Mouse (Mus musculus) limb, embryonic 15.5 days (tissue): ENCODE data around the gene Fitm1. TPM values are rescaled to one million over a fixed set of nuclear protein-coding genes. Genes with fewer than 3 reads are reported as not detected.

ENCODE experiments used
- ATAC-seq: fragments of 200-750 bp; cut with Nextera tagmentation; 2 replicates; pipeline ENCODE4 v1.8.0; 2017; ENCODE audit warnings: low read depth, moderate TSS enrichment; ENCODE audit not compliant: insufficient number of reproducible peaks, low FRiP score, low TSS enrichment
- H3K27ac ChIP-seq: fragments of 300-500 bp; sonication (generic); 2 replicates; pipeline ENCODE4 v1.5.1; 2015; ENCODE audit warnings: moderate library complexity, mild to moderate bottlenecking, inconsistent platforms
- H3K27me3 ChIP-seq: fragments of 300-500 bp; sonication (generic); 2 replicates; pipeline ENCODE4 v1.6.1; 2015; ENCODE audit warnings: inconsistent platforms
- H3K36me3 ChIP-seq: fragments of 300-500 bp; sonication (generic); 2 replicates; pipeline ENCODE4 v1.6.1; 2015; ENCODE audit warnings: inconsistent platforms
- H3K4me1 ChIP-seq: fragments of 300-500 bp; sonication (generic); 2 replicates; pipeline ENCODE4 v1.6.1; 2015; ENCODE audit warnings: inconsistent platforms
- H3K4me2 ChIP-seq: fragments of 300-500 bp; sonication (generic); 2 replicates; pipeline ENCODE4 v1.6.1; 2015; ENCODE audit warnings: mild to moderate bottlenecking, inconsistent platforms
- H3K4me3 ChIP-seq: fragments of 300-500 bp; sonication (generic); 2 replicates; pipeline ENCODE4 v1.5.1; 2015; ENCODE audit warnings: mild to moderate bottlenecking, inconsistent platforms
- H3K9ac ChIP-seq: fragments of 300-500 bp; sonication (generic); 2 replicates; pipeline ENCODE4 v1.6.1; 2015; ENCODE audit warnings: inconsistent platforms
- H3K9me3 ChIP-seq: fragments of 300-500 bp; sonication (generic); 2 replicates; pipeline ENCODE4 v1.6.1; 2016; ENCODE audit warnings: inconsistent platforms
- WGBS: fragments of 180-500 bp; shearing (Covaris S2); methylation state at CpG from one replicate; pipeline ENCODE4 v1.1.7; 2015; 5-methylcytosine and 5-hydroxymethylcytosine counted together
- polyA plus RNA-seq: library from polyadenylated mRNA; unstranded; fragments of >200 nt; fragmentation: Nextera tagmentation; extraction: Ambion mirVana; gene quantifications from 2 replicates; pipeline ENCODE4 v1.2.1, GENCODE M21; 2015

The Fitm1 gene
- polyA plus RNA-seq, 1 experiment from 2014 or later = 17.3 TPM

- ATAC-seq = no peak
- Histone ChIP-seq H3K27me3 (no peaks in the 10 kb centered on the region), H3K4me3 (0 out of 2 replicates have a peak overlapping the region, but pooled peaks have one; percentile 43), H3K36me3 (peaks cover 78% of the 10 kb centered on the region), H3K9me3 (no peaks in the 10 kb centered on the region), H3K9ac (no peak overlapping the region), H3K4me2 (peak overlapping the region; percentile 60; the same call in 1 of the 2 replicates), H3K4me1 (peaks cover 22% of the 10 kb centered on the region), H3K27ac (no peak overlapping the region)
- 78% methylated on average over 11 of the region's 11 CpGs for WGBS
Observed at GRCm38 (mm10) chr14:55604823-55605222, 29.4 kb downstream of the Fitm1 start.

- Histone ChIP-seq H3K9ac (no peak overlapping the region), H3K9me3 (no peaks in the 10 kb centered on the region), H3K27me3 (no peaks in the 10 kb centered on the region), H3K4me1 (peaks cover 22% of the 10 kb centered on the region), H3K36me3 (peaks cover 71% of the 10 kb centered on the region), H3K4me2 (no peak overlapping the region), H3K4me3 (no peak overlapping the region), H3K27ac (no peak overlapping the region)
- 93% methylated on average over 16 of the region's 16 CpGs for WGBS
- ATAC-seq = no peak
Observed at GRCm38 (mm10) chr14:55605743-55606459, 30.5 kb downstream of the Fitm1 start.

- Histone ChIP-seq H3K36me3 (peaks cover 48% of the 10 kb centered on the region), H3K27ac (no peak overlapping the region), H3K27me3 (no peaks in the 10 kb centered on the region), H3K9me3 (no peaks in the 10 kb centered on the region), H3K4me3 (no peak overlapping the region), H3K4me2 (no peak overlapping the region), H3K4me1 (peaks cover 15% of the 10 kb centered on the region), H3K9ac (no peak overlapping the region)
- WGBS = 93% methylated on average over 6 of the region's 6 CpGs
- ATAC-seq = no peak
Observed at GRCm38 (mm10) chr14:55608339-55608738, 32.9 kb downstream of the Fitm1 start.

- no peak overlapping the region for H3K27ac ChIP-seq
- WGBS = 57% methylated on average over 6 of the region's 6 CpGs
- no peak for ATAC-seq
Observed at GRCm38 (mm10) chr14:55613346-55613745, 37.9 kb downstream of the Fitm1 start.

GRCm38 (mm10) chr14:55614565-55615178 lies 39.3 kb downstream of the Fitm1 start:
- Histone ChIP-seq H3K9ac (no peak overlapping the region), H3K27me3 (no peaks in the 10 kb centered on the region), H3K4me3 (no peak overlapping the region), H3K36me3 (peaks cover 5% of the 10 kb centered on the region; the same call in 1 of the 2 replicates), H3K27ac (no peak overlapping the region), H3K4me2 (no peak overlapping the region), H3K9me3 (no peaks in the 10 kb centered on the region), H3K4me1 (peaks cover 6% of the 10 kb centered on the region; the same call in 1 of the 2 replicates)
- no peak for ATAC-seq
- WGBS = 76% methylated on average over 7 of the region's 7 CpGs

More at GRCm38 (mm10) chr14:55613346-55613745, 37.9 kb downstream of the Fitm1 start:
- H3K4me3 ChIP-seq = no peak overlapping the region
- no peak overlapping the region for H3K4me2 ChIP-seq
- H3K9me3 ChIP-seq = no peaks in the 10 kb centered on the region
- H3K36me3 ChIP-seq = peaks cover 19% of the 10 kb centered on the region
- no peaks in the 10 kb centered on the region for H3K27me3 ChIP-seq
- no peak overlapping the region for H3K9ac ChIP-seq
- no peaks in the 10 kb centered on the region for H3K4me1 ChIP-seq

GRCm38 (mm10) chr14:55615876-55616275 lies 40.5 kb downstream of the Fitm1 start:
- no peak for ATAC-seq
- WGBS = 55% methylated on average over 2 of the region's 2 CpGs
- Histone ChIP-seq H3K27ac (no peak overlapping the region), H3K4me1 (peaks cover 6% of the 10 kb centered on the region; the same call in 1 of the 2 replicates), H3K9me3 (no peaks in the 10 kb centered on the region), H3K27me3 (no peaks in the 10 kb centered on the region), H3K9ac (no peak overlapping the region), H3K4me3 (no peak overlapping the region), H3K36me3 (no peaks in the 10 kb centered on the region), H3K4me2 (no peak overlapping the region)

- Histone ChIP-seq H3K27ac (no peak overlapping the region), H3K36me3 (no peaks in the 10 kb centered on the region), H3K4me1 (peaks cover 6% of the 10 kb centered on the region; the same call in 1 of the 2 replicates), H3K4me2 (no peak overlapping the region), H3K27me3 (no peaks in the 10 kb centered on the region), H3K9me3 (no peaks in the 10 kb centered on the region), H3K4me3 (no peak overlapping the region), H3K9ac (no peak overlapping the region)
- no peak for ATAC-seq
- 78% methylated on average over 2 of the region's 2 CpGs for WGBS
Observed at GRCm38 (mm10) chr14:55616844-55617243, 41.4 kb downstream of the Fitm1 start.

- H3K27ac ChIP-seq = no peak within 1 kb of the TSS
- no peaks in the 10 kb centered on the region for H3K9me3 ChIP-seq
- H3K4me1 ChIP-seq = peaks cover 6% of the 10 kb centered on the region; the same call in 1 of the 2 replicates
- H3K27me3 ChIP-seq = no peaks in the 10 kb centered on the region
- H3K9ac ChIP-seq = no peak within 1 kb of the TSS
- H3K36me3 ChIP-seq = no peaks in the 10 kb centered on the region
- H3K4me3 ChIP-seq = peak within 1 kb of the TSS; percentile 20
- peak; percentile 42; the same call in 1 of the 2 replicates for ATAC-seq
- H3K4me2 ChIP-seq = peak within 1 kb of the TSS; percentile 37
- WGBS = 17% methylated on average over 21 of the region's 21 CpGs
Observed at GRCm38 (mm10) chr14:55617822-55618221, 42.4 kb downstream of the Fitm1 start, which contains the start of gene Rec8. Gene Rec8 (plus strand): TSS chr14:55618037.

GRCm38 (mm10) chr14:55618486-55619195 lies 43.2 kb downstream of the Fitm1 start:
- ATAC-seq = no peak
- Histone ChIP-seq H3K27ac (no peak overlapping the region), H3K36me3 (0 out of 2 replicates have a peak, but pooled peaks cover 5% of the 10 kb centered on the region), H3K9me3 (no peaks in the 10 kb centered on the region), H3K4me2 (peak overlapping the region; percentile 37), H3K27me3 (no peaks in the 10 kb centered on the region), H3K4me3 (peak overlapping the region; percentile 20), H3K9ac (no peak overlapping the region), H3K4me1 (peaks cover 6% of the 10 kb centered on the region; the same call in 1 of the 2 replicates)
- 44% methylated on average over 22 of the region's 22 CpGs for WGBS
